17 mouse cellular contexts compared by ENCODE assay signal in the genomic region with DNA sequence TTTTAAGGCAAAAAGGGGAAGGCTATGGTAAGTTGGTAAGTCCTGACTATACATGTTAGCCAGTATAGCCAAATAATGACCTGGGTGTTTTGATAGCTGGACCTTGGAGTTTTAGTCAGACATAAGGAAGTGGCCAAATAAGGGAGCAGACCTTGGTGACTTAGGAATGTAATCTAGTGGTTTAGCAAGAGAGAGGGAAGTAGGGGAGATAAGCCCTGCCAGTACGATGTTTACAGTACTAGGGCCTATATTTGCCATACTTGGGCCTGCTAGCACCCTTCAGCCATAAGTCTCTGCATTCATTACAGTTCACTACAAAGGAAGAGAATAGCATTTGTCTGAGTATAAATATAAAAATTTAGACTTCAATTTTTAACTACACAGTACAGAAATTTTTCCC.
"Had no signal": no experiment of that assay in that cellular context is flagged by ENCODE, and none has a peak within 500 bp of the region (broad histone marks: within the 10 kb centered on the region; RNA-seq: fewer than 3 reads in every experiment).

No protein-coding gene starts in this region.

- ATAC-seq: liver, postnatal 0 days; midbrain, embryonic 13.5 days; midbrain, embryonic 15.5 days had no signal

- H3K27me3 ChIP-seq: liver, embryonic 13.5 days; liver, embryonic 15.5 days; lung, embryonic 15.5 days; megakaryocyte, embryonic 14.5 days; midbrain, embryonic 13.5 days; midbrain, embryonic 15.5 days; neural tube, embryonic 12.5 days had no signal

- DNase-seq: liver, embryonic 13.5 days; liver, postnatal 0 days; lung, adult 2 months; lung, postnatal 14 days; lung, postnatal 36 days; right cerebral cortex, postnatal 14 days; thymus, adult 18-20 months; thymus, postnatal 14 days; thymus, postnatal 4 days had no signal

- H3K27ac ChIP-seq: liver, embryonic 13.5 days; liver, embryonic 15.5 days; lung, embryonic 15.5 days; macrophage; midbrain, embryonic 13.5 days; midbrain, embryonic 15.5 days; neural tube, embryonic 12.5 days had no signal

- H3K4me2 ChIP-seq: liver, embryonic 13.5 days; liver, embryonic 15.5 days; lung, embryonic 15.5 days; midbrain, embryonic 11.5 days; midbrain, embryonic 13.5 days; midbrain, embryonic 15.5 days; neural tube, embryonic 12.5 days had no signal

- H3K36me3 ChIP-seq: liver, embryonic 13.5 days; liver, embryonic 15.5 days; lung, embryonic 15.5 days; midbrain, embryonic 13.5 days; midbrain, embryonic 15.5 days; neural tube, embryonic 12.5 days had no signal

- H3K9me3 ChIP-seq: liver, embryonic 13.5 days; liver, embryonic 15.5 days; lung, embryonic 15.5 days; megakaryocyte, embryonic 14.5 days; midbrain, embryonic 13.5 days; midbrain, embryonic 15.5 days; neural tube, embryonic 12.5 days had no signal

- H3K4me1 ChIP-seq: liver, embryonic 13.5 days; liver, embryonic 15.5 days; lung, embryonic 15.5 days; midbrain, embryonic 13.5 days; midbrain, embryonic 15.5 days; neural tube, embryonic 12.5 days had no signal

- H3K9ac ChIP-seq: liver, embryonic 13.5 days; liver, embryonic 15.5 days; liver, postnatal 0 days; lung, embryonic 15.5 days; midbrain, embryonic 13.5 days; midbrain, embryonic 15.5 days; neural tube, embryonic 12.5 days had no signal

- H3K4me3 ChIP-seq: liver, embryonic 13.5 days; liver, embryonic 15.5 days; lung, embryonic 15.5 days; megakaryocyte, embryonic 14.5 days; midbrain, embryonic 13.5 days; midbrain, embryonic 15.5 days; neural tube, embryonic 12.5 days had no signal
